Mouse (Mus musculus) thymus, postnatal 14 days (tissue): ENCODE data around the gene Slc5a6.
"Not testable (repeated sequence)": the region's sequence is repeated elsewhere in the genome, so short reads cannot be mapped to it uniquely, and the experiment has no call there.

Experiments
- DNase-seq: peaks from one replicate; pipeline ENCODE4 v3.0.0; 2021

The Slc5a6 gene

GRCm38 (mm10) chr5:31055216-31056140, 6.8 kb upstream of the Slc5a6 start:
- DNase-seq: no peak

- DNase-seq: peak; percentile 97
Measured at GRCm38 (mm10) chr5:31054261-31055215, 5.8 kb upstream of the Slc5a6 start, which contains the start of gene Cad. Gene Cad (plus strand): TSS chr5:31054780.

GRCm38 (mm10) chr5:31053728-31054127, 5.0 kb upstream of the Slc5a6 start:
- DNase-seq: not testable (repeated sequence)

GRCm38 (mm10) chr5:31050427-31050826, 1.7 kb upstream of the Slc5a6 start:
- no peak for DNase-seq

- peak; percentile 99 for DNase-seq
Measured at GRCm38 (mm10) chr5:31047848-31048762, 619 bp downstream of the Slc5a6 start, which contains the start of gene Atraid. Gene Atraid (plus strand): TSS chr5:31048312.

- DNase-seq: no peak
Measured at GRCm38 (mm10) chr5:31047074-31047473, 1.6 kb downstream of the Slc5a6 start.

GRCm38 (mm10) chr5:31046416-31046815, 2.3 kb downstream of the Slc5a6 start:
- no peak for DNase-seq

- DNase-seq: no peak
Measured at GRCm38 (mm10) chr5:31038171-31038845, 10.4 kb downstream of the Slc5a6 start.

- DNase-seq: not testable (repeated sequence)
Measured at GRCm38 (mm10) chr5:31036556-31036955, 12.2 kb downstream of the Slc5a6 start.

GRCm38 (mm10) chr5:31034669-31035068, 14.1 kb downstream of the Slc5a6 start:
- DNase-seq: no peak

- no peak for DNase-seq
Measured at GRCm38 (mm10) chr5:31031508-31031907, 17.2 kb downstream of the Slc5a6 start.

GRCm38 (mm10) chr5:31030926-31031325, 17.8 kb downstream of the Slc5a6 start:
- no peak for DNase-seq

GRCm38 (mm10) chr5:31024641-31025040, 24.1 kb downstream of the Slc5a6 start:
- no peak for DNase-seq

- no peak for DNase-seq
Measured at GRCm38 (mm10) chr5:31023254-31023653, 25.5 kb downstream of the Slc5a6 start.

- DNase-seq: no peak
Measured at GRCm38 (mm10) chr5:31022690-31023089, 26.0 kb downstream of the Slc5a6 start.

- DNase-seq: not testable (repeated sequence)
Measured at GRCm38 (mm10) chr5:31021790-31022189, 26.9 kb downstream of the Slc5a6 start.

GRCm38 (mm10) chr5:31015913-31016312, 32.8 kb downstream of the Slc5a6 start:
- no peak for DNase-seq

- peak; percentile 75 for DNase-seq
Measured at GRCm38 (mm10) chr5:31012737-31013136, 36.0 kb downstream of the Slc5a6 start.

GRCm38 (mm10) chr5:31004184-31004583, 44.5 kb downstream of the Slc5a6 start:
- peak; percentile 90 for DNase-seq

GRCm38 (mm10) chr5:31001560-31001959, 47.2 kb downstream of the Slc5a6 start:
- DNase-seq: peak; percentile 18

GRCm38 (mm10) chr5:31000993-31001392, 47.7 kb downstream of the Slc5a6 start:
- no peak for DNase-seq
